ENCODE assay signal across 8 mouse cellular contexts in genomic region chr3:32617053-32617642, GRCm38 (mm10). TPM values are rescaled to one million over a fixed set of nuclear protein-coding genes. Genes with fewer than 3 reads are reported as not detected.
DNase-seq lines count a peak whose midpoint lies in the region; ATAC-seq and TF ChIP-seq lines count a peak whose summit lies in the region.

No protein-coding gene starts in this region.

- peak overlapping the region; percentile 73 for H3K4me2 ChIP-seq in heart, embryonic 13.5 days
- H3K4me2 ChIP-seq in forebrain, embryonic 12.5 days = peak overlapping the region; percentile 60
- peak overlapping the region; percentile 93 for H3K4me2 ChIP-seq in liver, embryonic 12.5 days

- peaks cover 10% of the 10 kb centered on the region for H3K36me3 ChIP-seq in heart, embryonic 13.5 days
- H3K36me3 ChIP-seq in ES-Bruce4 (ENCODE audit: control insufficient read depth, insufficient read depth, low read length, poor library complexity, severe bottlenecking) = no peaks in the 10 kb centered on the region
- H3K36me3 ChIP-seq in forebrain, embryonic 12.5 days (replicated peaks) = no peaks in the 10 kb centered on the region
- H3K36me3 ChIP-seq in liver, embryonic 12.5 days = no peaks in the 10 kb centered on the region

- TF ChIP-seq POLR2A in ES-Bruce4 (IDR thresholded peaks at IDR 0.05; ENCODE audit: insufficient read depth, low read length) = no peak

- 18% methylated on average over 16 of the region's 16 CpGs for WGBS in heart, embryonic 13.5 days
- 19% methylated on average over 16 of the region's 16 CpGs for WGBS in forebrain, embryonic 12.5 days
- WGBS in liver, embryonic 12.5 days (ENCODE audit: insufficient replicate concordance) = 24% methylated on average over 16 of the region's 16 CpGs

- H3K4me1 ChIP-seq in heart, embryonic 13.5 days = peaks cover 21% of the 10 kb centered on the region
- no peaks in the 10 kb centered on the region for H3K4me1 ChIP-seq in ES-Bruce4 (ENCODE audit: control insufficient read depth, insufficient read depth, low read length)
- H3K4me1 ChIP-seq in forebrain, embryonic 12.5 days = 0 out of 2 replicates have a peak, but pooled peaks cover 6% of the 10 kb centered on the region
- H3K4me1 ChIP-seq in liver, embryonic 12.5 days = peaks cover 17% of the 10 kb centered on the region

- peak overlapping the region; percentile 78 for H3K27ac ChIP-seq in heart, embryonic 13.5 days (replicated peaks)
- H3K27ac ChIP-seq in ES-Bruce4 (ENCODE audit: insufficient read depth, low read length) = no peak overlapping the region
- no peak overlapping the region for H3K27ac ChIP-seq in forebrain, embryonic 12.5 days
- peak overlapping the region; percentile 45; the same call in 1 of the 2 replicates for H3K27ac ChIP-seq in liver, embryonic 12.5 days

- no peak for ATAC-seq in heart, embryonic 13.5 days (ENCODE audit: extremely low read depth, insufficient number of reproducible peaks, low FRiP score, low TSS enrichment)
- peak; percentile 48 for ATAC-seq in forebrain, embryonic 12.5 days (ENCODE audit: low FRiP score)
- ATAC-seq in liver, embryonic 12.5 days = peak; percentile 22; the same call in 1 of the 2 replicates

- TF ChIP-seq CTCF in ES-Bruce4 (IDR thresholded peaks at IDR 0.05; ENCODE audit: low read depth, low read length) = no peak

- no peak for DNase-seq in heart, adult 8-10 months (ENCODE audit: low spot score)
- no peak for DNase-seq in urinary bladder, postnatal 4 days (ENCODE audit: low spot score in 2 of 2)
- no peak for DNase-seq in spleen, postnatal 36 days (ENCODE audit: low spot score in 2 of 2)
- no peak for DNase-seq in cerebellum, adult 9-10 months

- H3K9ac ChIP-seq in heart, embryonic 13.5 days = peak overlapping the region; percentile 87
- peak overlapping the region; percentile 55; the same call in 1 of the 2 replicates for H3K9ac ChIP-seq in ES-Bruce4 (ENCODE audit: low read depth, poor library complexity, severe bottlenecking)
- peak overlapping the region; percentile 65; the same call in 1 of the 2 replicates for H3K9ac ChIP-seq in forebrain, embryonic 12.5 days
- peak overlapping the region; percentile 73; the same call in 1 of the 2 replicates for H3K9ac ChIP-seq in liver, embryonic 12.5 days

- no peaks in the 10 kb centered on the region for H3K27me3 ChIP-seq in heart, embryonic 13.5 days (replicated peaks)
- no peaks in the 10 kb centered on the region; the same call in 1 of the 2 replicates for H3K27me3 ChIP-seq in ES-Bruce4 (ENCODE audit: control insufficient read depth, insufficient read depth, low read length, poor library complexity, severe bottlenecking)
- H3K27me3 ChIP-seq in forebrain, embryonic 12.5 days = 0 out of 2 replicates have a peak, but pooled peaks cover 5% of the 10 kb centered on the region
- H3K27me3 ChIP-seq in liver, embryonic 12.5 days (replicated peaks) = peaks cover 19% of the 10 kb centered on the region

- 0 out of 2 replicates have a peak, but pooled peaks cover 3% of the 10 kb centered on the region for H3K9me3 ChIP-seq in heart, embryonic 13.5 days
- H3K9me3 ChIP-seq in ES-Bruce4 (replicated peaks; ENCODE audit: control insufficient read depth, insufficient read depth, low read length, poor library complexity, severe bottlenecking) = no peaks in the 10 kb centered on the region
- no peaks in the 10 kb centered on the region for H3K9me3 ChIP-seq in forebrain, embryonic 12.5 days
- H3K9me3 ChIP-seq in liver, embryonic 12.5 days (replicated peaks) = 0 out of 2 replicates have a peak, but pooled peaks cover 2% of the 10 kb centered on the region

- H3K4me3 ChIP-seq in heart, embryonic 13.5 days = peak overlapping the region; percentile 74
- peak overlapping the region; percentile 67 for H3K4me3 ChIP-seq in ES-Bruce4 (ENCODE audit: low read depth, low read length)
- H3K4me3 ChIP-seq in forebrain, embryonic 12.5 days (replicated peaks) = peak overlapping the region; percentile 75
- H3K4me3 ChIP-seq in liver, embryonic 12.5 days = peak overlapping the region; percentile 72

- no peak for TF ChIP-seq EP300 in ES-Bruce4 (IDR thresholded peaks at IDR 0.05; ENCODE audit: insufficient read depth, low read depth, low read length)

RNA-seq across cellular contexts. Expression of gene Gnb4, which starts 0.8 kb away (rescaled TPM):
- polyA plus RNA-seq in heart, embryonic 13.5 days (2015; fragmentation: Nextera tagmentation; extraction: Ambion mirVana) = 50.4 and 53.4 TPM in 2 replicates
- total RNA-seq in heart, adult 8-10 months (2022) = 10 to 100 TPM in 2 of 4 experiments, 1 to 10 TPM in 2; 6.9 to 14.1 (median 10.9) TPM
- 4.8 and 5.8 TPM in 2 replicates for polyA plus RNA-seq in ES-Bruce4 (2011; ENCODE audit: insufficient read depth, insufficient read length, low read depth, missing spikeins)
- polyA plus RNA-seq in forebrain, embryonic 12.5 days (2016; fragmentation: Nextera tagmentation; extraction: Ambion mirVana) = 34.9 and 40.5 TPM in 2 replicates
- polyA plus RNA-seq in liver, embryonic 12.5 days (2016; fragmentation: Nextera tagmentation; extraction: Ambion mirVana) = 12.4 and 14.4 TPM in 2 replicates

Comparison
In these comparisons a context has a peak if more than half of its experiments do, and no peak if none do; other contexts are left out.
1. H3K27ac ChIP-seq: peak in heart, embryonic 13.5 days (single experiment) and liver, embryonic 12.5 days (single experiment); none in ES-Bruce4 (single experiment) and forebrain, embryonic 12.5 days (single experiment).
2. Peak in every context shown above with its lines, with median percentiles within 50 percentile points of each other: H3K4me2 ChIP-seq, H3K4me3 ChIP-seq and H3K9ac ChIP-seq.